Mouse (Mus musculus) intestine, embryonic 14.5 days (tissue): Measurements from ENCODE around the gene Map2k6. TPM values are rescaled to one million over a fixed set of nuclear protein-coding genes. Genes with fewer than 3 reads are reported as not detected.

Experiments used
- ATAC-seq: fragments of 200-750 bp; cut with Nextera tagmentation; replicated peaks from 2 replicates; pipeline ENCODE4 v1.8.0; 2017; ENCODE audit warnings: low read depth, moderate number of reproducible peaks, moderate TSS enrichment, moderate library complexity; ENCODE audit not compliant: low FRiP score, low TSS enrichment
- DNase-seq: peaks from one replicate; pipeline ENCODE4 v3.0.0-alpha.2; 2018; ENCODE audit warnings: low spot score
- H3K27ac ChIP-seq: fragments of 300-500 bp; sonication (generic); 2 replicates; pipeline ENCODE4 v1.5.1; 2014; ENCODE audit warnings: low read depth, mild to moderate bottlenecking, control low read depth
- H3K27me3 ChIP-seq: fragments of 300-500 bp; sonication (generic); replicated peaks from 2 replicates; pipeline ENCODE4 v1.6.1; 2014; ENCODE audit warnings: low read length, control low read depth; ENCODE audit not compliant: control insufficient read depth, insufficient read depth
- H3K36me3 ChIP-seq: fragments of 300-500 bp; sonication (generic); 2 replicates; pipeline ENCODE4 v1.6.1; 2014; ENCODE audit warnings: low read length, control low read depth; ENCODE audit not compliant: control insufficient read depth, insufficient read depth
- H3K4me1 ChIP-seq: fragments of 300-500 bp; sonication (generic); replicated peaks from 2 replicates; pipeline ENCODE4 v1.6.1; 2014; ENCODE audit warnings: low read length, control low read depth, mixed read lengths; ENCODE audit not compliant: control insufficient read depth, insufficient read depth
- H3K4me2 ChIP-seq: fragments of 300-500 bp; sonication (generic); 2 replicates; pipeline ENCODE4 v1.6.1; 2014; ENCODE audit warnings: low read length
- H3K4me3 ChIP-seq: fragments of 300-500 bp; sonication (generic); 2 replicates; pipeline ENCODE4 v1.5.1; 2014; ENCODE audit warnings: low read depth, low read length, control low read depth, mixed read lengths
- H3K9ac ChIP-seq: fragments of 300-500 bp; sonication (generic); 2 replicates; pipeline ENCODE4 v1.6.1; 2014; ENCODE audit warnings: mild to moderate bottlenecking, low read length
- H3K9me3 ChIP-seq: fragments of 300-500 bp; sonication (generic); 2 replicates; pipeline ENCODE4 v1.6.1; 2016; ENCODE audit warnings: low read length, control low read depth; ENCODE audit not compliant: control insufficient read depth
- WGBS: fragments of 180-500 bp; shearing (Covaris S2); extraction: QIAGEN DNeasy Blood & Tissue Kit; methylation state at CpG from one replicate; pipeline ENCODE4 v1.1.7; 2014; 5-methylcytosine and 5-hydroxymethylcytosine counted together
- polyA plus RNA-seq: library from polyadenylated mRNA; unstranded; fragments of >200 nt; fragmentation: Nextera tagmentation; extraction: Ambion mirVana; gene quantifications from 2 replicates; pipeline ENCODE4 v1.2.1, GENCODE M21; 2014

Map2k6 gene
- polyA plus RNA-seq, 1 experiment from 2014 or later: 25.5 TPM

DNA sequence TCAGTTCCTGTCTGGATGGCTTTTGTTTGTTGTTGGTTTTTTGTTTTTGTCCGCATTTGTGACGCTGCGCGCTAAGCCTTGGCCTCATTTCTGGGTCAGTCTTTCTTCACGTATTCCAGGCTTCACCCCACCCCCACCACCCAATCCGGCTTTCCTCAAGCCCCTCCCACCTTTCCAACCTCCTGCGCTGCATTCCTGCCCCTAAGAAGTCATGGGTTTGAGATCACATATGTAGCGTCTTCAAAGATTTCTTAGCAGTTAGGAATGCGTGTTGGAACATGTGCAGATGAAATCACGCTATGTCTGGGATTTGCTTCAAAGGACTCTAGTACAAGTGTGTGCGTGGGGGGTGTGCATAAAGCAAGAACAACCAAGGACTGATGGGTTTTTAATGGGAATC is 50.3 kb downstream of the Map2k6 start:
- Histone ChIP-seq H3K4me3 (no peak overlapping the region), H3K9ac (no peak overlapping the region), H3K27ac (0 out of 2 replicates have a peak overlapping the region, but pooled peaks have one; percentile 35), H3K4me1 (peaks cover 41% of the 10 kb centered on the region), H3K4me2 (peak overlapping the region; percentile 31), H3K27me3 (no peaks in the 10 kb centered on the region), H3K9me3 (no peaks in the 10 kb centered on the region), H3K36me3 (no peaks in the 10 kb centered on the region)
- no peak for DNase-seq
- ATAC-seq: no peak
- 18% methylated on average over 11 of the region's 11 CpGs for WGBS

- 42% methylated on average over 15 of the region's 15 CpGs for WGBS
- peaks cover 41% of the 10 kb centered on the region for H3K4me1 ChIP-seq
- no peaks in the 10 kb centered on the region for H3K9me3 ChIP-seq
- no peak overlapping the region; the same call in 1 of the 2 replicates for H3K27ac ChIP-seq
- no peak overlapping the region for H3K4me3 ChIP-seq
- H3K9ac ChIP-seq: no peak overlapping the region
- H3K36me3 ChIP-seq: no peaks in the 10 kb centered on the region
- H3K27me3 ChIP-seq: no peaks in the 10 kb centered on the region
- peak overlapping the region; percentile 31 for H3K4me2 ChIP-seq
- ATAC-seq (no peak), DNase-seq (peak; percentile 66)
These were observed 51.3 kb downstream of the Map2k6 start for GRCm38 (mm10) chr11:110450091-110450757.

- WGBS: 60% methylated on average over 4 of the region's 4 CpGs
- H3K4me1 ChIP-seq: peaks cover 41% of the 10 kb centered on the region
- H3K36me3 ChIP-seq: no peaks in the 10 kb centered on the region
- ATAC-seq (no peak), DNase-seq (no peak)
- no peaks in the 10 kb centered on the region for H3K27me3 ChIP-seq
- H3K4me2 ChIP-seq: peak overlapping the region; percentile 31; the same call in 1 of the 2 replicates
- no peak overlapping the region for H3K9ac ChIP-seq
- no peak overlapping the region for H3K27ac ChIP-seq
- no peaks in the 10 kb centered on the region for H3K9me3 ChIP-seq
- H3K4me3 ChIP-seq: no peak overlapping the region
These were observed 51.8 kb downstream of the Map2k6 start for GRCm38 (mm10) chr11:110450758-110451121.

DNA sequence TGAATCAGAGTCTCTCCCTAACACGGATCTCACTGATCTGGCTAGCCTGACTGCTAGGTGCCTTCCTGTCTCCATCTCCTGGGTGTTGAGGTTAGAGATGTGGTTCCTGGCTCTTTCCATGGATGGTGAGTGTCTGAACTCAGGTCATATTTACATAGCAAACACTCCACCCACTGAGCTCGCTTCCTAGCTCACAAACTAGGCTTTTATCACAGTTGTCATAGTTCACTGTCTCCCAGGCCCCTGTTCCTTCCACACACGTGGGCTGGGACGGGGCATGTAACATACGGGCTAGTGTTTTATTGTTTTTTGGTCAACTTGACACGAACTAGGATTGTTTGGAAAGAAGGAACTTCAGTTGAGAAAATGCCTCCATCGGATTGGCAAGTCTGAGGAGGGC is 52.7 kb downstream of the Map2k6 start:
- Histone ChIP-seq H3K4me2 (no peak overlapping the region), H3K9ac (no peak overlapping the region), H3K27me3 (no peaks in the 10 kb centered on the region), H3K4me3 (no peak overlapping the region), H3K36me3 (no peaks in the 10 kb centered on the region), H3K27ac (0 out of 2 replicates have a peak overlapping the region, but pooled peaks have one; percentile 33), H3K9me3 (no peaks in the 10 kb centered on the region), H3K4me1 (peaks cover 41% of the 10 kb centered on the region)
- WGBS: 68% methylated on average over 7 of the region's 7 CpGs
- DNase-seq (no peak), ATAC-seq (no peak)

- Histone ChIP-seq H3K36me3 (no peaks in the 10 kb centered on the region), H3K4me2 (no peak overlapping the region), H3K27me3 (no peaks in the 10 kb centered on the region), H3K9me3 (no peaks in the 10 kb centered on the region), H3K9ac (no peak overlapping the region), H3K4me3 (no peak overlapping the region), H3K27ac (no peak overlapping the region), H3K4me1 (peaks cover 32% of the 10 kb centered on the region)
- DNase-seq (no peak), ATAC-seq (no peak)
- WGBS: 92% methylated on average over 5 of the region's 5 CpGs
These were observed 54.7 kb downstream of the Map2k6 start for GRCm38 (mm10) chr11:110453445-110454154.

GRCm38 (mm10) chr11:110457441-110457912 is 58.6 kb downstream of the Map2k6 start:
- DNase-seq (no peak), ATAC-seq (no peak)
- no peak overlapping the region for H3K4me3 ChIP-seq
- no peaks in the 10 kb centered on the region for H3K36me3 ChIP-seq
- H3K27me3 ChIP-seq: no peaks in the 10 kb centered on the region
- no peaks in the 10 kb centered on the region for H3K9me3 ChIP-seq
- 79% methylated on average over 7 of the region's 7 CpGs for WGBS
- no peak overlapping the region for H3K4me2 ChIP-seq
- H3K27ac ChIP-seq: no peak overlapping the region
- peaks cover 21% of the 10 kb centered on the region; the same call in 1 of the 2 replicates for H3K4me1 ChIP-seq
- no peak overlapping the region for H3K9ac ChIP-seq

- H3K27ac ChIP-seq: no peak overlapping the region
- no peaks in the 10 kb centered on the region for H3K27me3 ChIP-seq
- H3K9ac ChIP-seq: no peak overlapping the region
- no peaks in the 10 kb centered on the region for H3K9me3 ChIP-seq
- 38% methylated on average over 2 of the region's 2 CpGs for WGBS
- ATAC-seq (no peak), DNase-seq (no peak)
- H3K36me3 ChIP-seq: no peaks in the 10 kb centered on the region
- no peak overlapping the region for H3K4me3 ChIP-seq
- peaks cover 16% of the 10 kb centered on the region; the same call in 1 of the 2 replicates for H3K4me1 ChIP-seq
- H3K4me2 ChIP-seq: no peak overlapping the region
These were observed 61.6 kb downstream of the Map2k6 start for GRCm38 (mm10) chr11:110460480-110460879.

- Histone ChIP-seq H3K4me3 (no peak overlapping the region), H3K36me3 (no peaks in the 10 kb centered on the region), H3K9ac (no peak overlapping the region), H3K4me2 (no peak overlapping the region), H3K27ac (no peak overlapping the region), H3K27me3 (no peaks in the 10 kb centered on the region), H3K9me3 (no peaks in the 10 kb centered on the region), H3K4me1 (peaks cover 16% of the 10 kb centered on the region; the same call in 1 of the 2 replicates)
- ATAC-seq: no peak
- DNase-seq: no peak
- 90% methylated on average over 17 of the region's 17 CpGs for whole genome bisulfite sequencing
These were observed 62.8 kb downstream of the Map2k6 start for GRCm38 (mm10) chr11:110461560-110462331.
